Mouse (Mus musculus) testis, adult 2 months (tissue): ENCODE results near the gene Pusl1. TPM values are rescaled to one million over a fixed set of nuclear protein-coding genes. Genes with fewer than 3 reads are reported as not detected.

Experiments
- H3K27ac ChIP-seq: fragments of 200-500 bp; 2 replicates; pipeline ENCODE4 v1.5.1; 2012; ENCODE audit warnings: low read depth, low read length; ENCODE audit not compliant: control insufficient read depth, insufficient read depth
- H3K27me3 ChIP-seq: fragments of 200-500 bp; 2 replicates; pipeline ENCODE4 v1.6.1; 2012; ENCODE audit warnings: mild to moderate bottlenecking, low read length, moderate library complexity; ENCODE audit not compliant: control insufficient read depth, insufficient read depth
- H3K36me3 ChIP-seq: fragments of 200-500 bp; 2 replicates; pipeline ENCODE4 v1.6.1; 2012; ENCODE audit warnings: mild to moderate bottlenecking, low read length; ENCODE audit not compliant: control insufficient read depth, insufficient read depth
- H3K4me1 ChIP-seq: fragments of 200-500 bp; 2 replicates; pipeline ENCODE4 v1.6.1; 2012; ENCODE audit warnings: low read length; ENCODE audit not compliant: control insufficient read depth, insufficient read depth
- H3K4me3 ChIP-seq: fragments of 200-500 bp; 2 replicates; pipeline ENCODE4 v1.5.1; 2012; ENCODE audit warnings: low read depth, mild to moderate bottlenecking, low read length, moderate library complexity, mixed read lengths; ENCODE audit not compliant: control insufficient read depth
- CTCF ChIP-seq: fragments of 200-500 bp; IDR thresholded peaks from 2 replicates; pipeline ENCODE4 v1.5.1; 2012; ENCODE audit warnings: low read depth, mild to moderate bottlenecking, inconsistent platforms, low read length, moderate library complexity; ENCODE audit not compliant: control insufficient read depth, insufficient read depth, insufficient replicate concordance
- POLR2A ChIP-seq: fragments of 200-500 bp; IDR thresholded peaks from 2 replicates; pipeline ENCODE4 v1.6.1; 2012; ENCODE audit warnings: low read depth, mild to moderate bottlenecking, inconsistent platforms, low read length, moderate library complexity; ENCODE audit not compliant: control insufficient read depth
- polyA plus RNA-seq: library from polyadenylated mRNA; depleted of rRNA; stranded (reverse); fragments of >200 nt; gene quantifications from 2 replicates; pipeline ENCODE4 v1.2.3, GENCODE M21; 2012; rRNA removed

Pusl1 gene
- polyA plus RNA-seq, result 20.3 and 23.5 TPM in 2 replicates

- Histone ChIP-seq H3K27me3 (no peaks in the 10 kb centered on the region), H3K27ac (peak within 1 kb of the TSS; percentile 96), H3K36me3 (no peaks in the 10 kb centered on the region; the same call in 1 of the 2 replicates), H3K4me3 (peak within 1 kb of the TSS; percentile 96), H3K4me1 (peaks cover 22% of the 10 kb centered on the region)
- TF ChIP-seq CTCF (no peak), POLR2A (peak; percentile 37; the same call in 1 of the 2 replicates)
Observed at GRCm38 (mm10) chr4:155891551-155892001, at the start of gene Pusl1, which contains the start of gene Acap3. Gene Pusl1, minus strand, starts transcription at chr4:155891781. Gene Acap3, plus strand, starts transcription at chr4:155891822.

DNA sequence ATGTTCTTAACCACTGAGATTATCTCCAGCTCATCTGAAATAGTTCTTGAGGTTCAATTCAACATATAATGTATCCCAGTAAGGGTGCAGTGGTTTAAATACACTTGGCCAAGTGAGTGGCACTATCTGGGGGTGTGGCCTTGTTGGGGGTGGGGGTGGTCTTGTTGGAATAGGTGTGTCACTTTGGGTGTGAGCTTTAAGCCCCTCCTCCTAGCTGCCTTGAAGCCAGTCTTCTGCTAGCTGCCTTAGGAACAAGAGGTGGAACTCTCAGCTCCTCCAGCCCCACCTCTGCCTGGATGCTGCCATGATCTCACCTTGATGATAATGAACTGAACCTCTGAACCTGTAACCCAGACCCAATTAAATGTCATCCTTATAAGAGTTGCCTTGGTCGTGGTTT is 40.5 kb upstream of the Pusl1 start:
- no peak overlapping the region for H3K4me3 ChIP-seq
- no peaks in the 10 kb centered on the region for H3K36me3 ChIP-seq
- peaks cover 5% of the 10 kb centered on the region; the same call in 1 of the 2 replicates for H3K4me1 ChIP-seq
- no peak overlapping the region for H3K27ac ChIP-seq
- TF ChIP-seq POLR2A (no peak), CTCF (no peak)
- no peaks in the 10 kb centered on the region for H3K27me3 ChIP-seq

DNA sequence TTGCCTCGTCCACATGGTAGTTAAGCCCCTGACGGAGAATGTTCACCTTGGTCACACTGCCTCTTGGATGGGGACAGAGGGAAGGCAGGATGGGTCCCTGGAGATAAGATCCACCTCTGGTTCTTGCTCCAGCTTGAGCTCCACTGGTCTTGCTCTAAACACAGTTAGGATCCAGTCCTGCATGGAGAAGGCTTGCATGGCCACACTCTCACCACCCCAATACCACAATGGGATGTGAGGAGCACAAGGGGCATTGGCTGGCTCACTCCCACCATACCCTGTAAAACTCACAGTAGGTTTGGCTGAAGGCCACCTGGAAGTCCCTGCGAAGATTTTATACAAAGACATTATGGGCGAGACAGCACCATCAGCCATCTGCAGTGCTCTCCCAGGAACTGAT is 17.2 kb upstream of the Pusl1 start:
- H3K36me3 ChIP-seq, result no peaks in the 10 kb centered on the region
- H3K27ac ChIP-seq, result no peak overlapping the region
- no peaks in the 10 kb centered on the region for H3K27me3 ChIP-seq
- TF ChIP-seq POLR2A (no peak), CTCF (no peak)
- no peak overlapping the region for H3K4me3 ChIP-seq
- no peaks in the 10 kb centered on the region for H3K4me1 ChIP-seq

DNA sequence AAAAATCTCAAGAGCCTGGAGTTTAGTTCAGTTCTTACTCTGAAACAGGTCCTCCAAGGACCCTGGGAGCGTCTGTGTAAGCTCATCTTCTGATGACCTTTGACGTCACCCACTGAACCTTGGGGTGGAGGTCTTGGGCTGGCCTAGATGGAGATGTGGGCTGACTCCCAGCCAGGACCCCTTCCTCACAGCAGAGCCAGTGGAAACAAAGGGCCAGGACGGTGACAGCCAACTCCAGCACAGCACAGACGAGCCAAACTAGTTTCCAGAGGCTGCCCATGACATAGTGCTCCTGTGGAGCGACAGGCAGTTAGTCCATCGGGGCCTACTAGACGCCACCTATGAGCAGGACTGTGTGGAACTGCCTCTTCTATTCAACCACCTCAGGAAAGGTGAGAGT is 16.7 kb upstream of the Pusl1 start:
- Histone ChIP-seq H3K4me3 (no peak overlapping the region), H3K4me1 (no peaks in the 10 kb centered on the region), H3K36me3 (no peaks in the 10 kb centered on the region), H3K27me3 (no peaks in the 10 kb centered on the region), H3K27ac (no peak overlapping the region)
- TF ChIP-seq POLR2A, result no peak
- TF ChIP-seq CTCF, result no peak

- no peak for TF ChIP-seq CTCF
- no peak for TF ChIP-seq POLR2A
- Histone ChIP-seq H3K27ac (no peak overlapping the region), H3K27me3 (no peaks in the 10 kb centered on the region), H3K4me1 (no peaks in the 10 kb centered on the region), H3K4me3 (no peak overlapping the region), H3K36me3 (no peaks in the 10 kb centered on the region)
Observed at GRCm38 (mm10) chr4:155907003-155907402, 15.4 kb upstream of the Pusl1 start.

- Histone ChIP-seq H3K27ac (no peak overlapping the region), H3K36me3 (no peaks in the 10 kb centered on the region), H3K27me3 (no peaks in the 10 kb centered on the region), H3K4me1 (no peaks in the 10 kb centered on the region), H3K4me3 (no peak overlapping the region)
- TF ChIP-seq CTCF (no peak), POLR2A (no peak)
Observed at GRCm38 (mm10) chr4:155906125-155906524, 14.5 kb upstream of the Pusl1 start.

- no peaks in the 10 kb centered on the region for H3K27me3 ChIP-seq
- no peaks in the 10 kb centered on the region for H3K36me3 ChIP-seq
- H3K4me3 ChIP-seq, result no peak overlapping the region
- no peak for TF ChIP-seq POLR2A
- no peak for TF ChIP-seq CTCF
- no peak overlapping the region for H3K27ac ChIP-seq
- no peaks in the 10 kb centered on the region for H3K4me1 ChIP-seq
Observed at GRCm38 (mm10) chr4:155905634-155906033, 14.1 kb upstream of the Pusl1 start.
